In the genomic region with DNA sequence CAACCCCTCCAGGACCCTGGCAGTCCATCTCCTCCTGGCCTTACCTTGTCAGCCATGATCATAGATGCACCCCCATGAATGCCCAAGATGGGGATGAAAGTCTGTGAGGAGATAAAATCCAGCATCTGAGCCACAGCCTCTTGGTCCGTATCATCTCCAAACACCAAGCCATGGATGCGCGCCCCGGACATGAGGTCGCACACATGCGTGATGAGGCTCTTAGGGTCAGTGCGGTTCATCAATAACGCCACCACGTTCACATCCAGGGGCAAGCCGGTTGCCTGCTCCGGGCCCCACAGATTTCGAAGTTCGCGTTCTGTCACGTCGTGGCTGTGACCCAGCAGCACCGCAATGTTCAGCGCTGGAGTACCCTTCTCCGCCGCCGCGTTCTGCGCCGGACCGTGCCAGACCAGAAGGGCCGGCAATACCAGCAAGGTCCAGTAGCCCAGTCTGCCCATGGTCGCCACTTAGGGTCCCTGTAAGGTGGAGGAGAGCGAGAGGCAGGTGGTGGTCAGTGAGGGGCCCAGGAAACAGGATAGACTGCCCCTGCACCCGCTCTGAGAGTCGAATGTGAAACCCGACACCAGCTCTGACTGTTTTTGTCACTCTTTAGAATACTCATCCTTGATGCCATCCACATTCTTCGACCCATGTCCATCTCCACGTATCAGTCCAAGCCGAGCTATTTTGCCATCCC, we compare ENCODE assay signal across 8 mouse cellular contexts. TPM values are rescaled to one million over a fixed set of nuclear protein-coding genes. Genes with fewer than 3 reads are reported as not detected.
DNase-seq lines count a peak whose midpoint lies in the region; ATAC-seq and TF ChIP-seq lines count a peak whose summit lies in the region.

No protein-coding gene starts in this region.

- H3K9ac ChIP-seq in heart, embryonic 12.5 days, result no peak overlapping the region
- H3K9ac ChIP-seq in embryonic facial prominence, embryonic 12.5 days, result no peak overlapping the region
- no peak overlapping the region for H3K9ac ChIP-seq in limb, embryonic 11.5 days (ENCODE audit: low read length)

- DNase-seq in heart, adult 9 months (ENCODE audit: low spot score in 2 of 2), result no peak
- no peak for DNase-seq in limb, embryonic 11.5 days (ENCODE audit: low spot score)
- DNase-seq in gastrocnemius, postnatal 4 days (ENCODE audit: low spot score in 2 of 2), result no peak
- no peak for DNase-seq in ovary, postnatal 14 days (ENCODE audit: low spot score)
- no peak for DNase-seq in urinary bladder, postnatal 10 days (ENCODE audit: low spot score)

- no peak for TF ChIP-seq CTCF in E14TG2a.4 (conservative IDR thresholded peaks at IDR 0.05; ENCODE audit: low read length)

- ATAC-seq in heart, embryonic 12.5 days (ENCODE audit: insufficient number of reproducible peaks, low FRiP score), result no peak
- ATAC-seq in embryonic facial prominence, embryonic 12.5 days (ENCODE audit: insufficient number of reproducible peaks, insufficient read depth, low FRiP score, low TSS enrichment), result no peak
- ATAC-seq in limb, embryonic 11.5 days (ENCODE audit: insufficient number of reproducible peaks, low FRiP score, low TSS enrichment, low read depth), result no peak

- H3K27me3 ChIP-seq in heart, embryonic 12.5 days (replicated peaks), result peaks cover 80% of the 10 kb centered on the region
- peaks cover 79% of the 10 kb centered on the region for H3K27me3 ChIP-seq in E14TG2a.4 (ENCODE audit: insufficient read depth, low read length)
- peaks cover 65% of the 10 kb centered on the region for H3K27me3 ChIP-seq in embryonic facial prominence, embryonic 12.5 days
- H3K27me3 ChIP-seq in limb, embryonic 11.5 days (ENCODE audit: control insufficient read depth, insufficient read depth, low read length), result peaks cover 59% of the 10 kb centered on the region

- H3K4me2 ChIP-seq in heart, embryonic 12.5 days, result peak overlapping the region; percentile 77
- H3K4me2 ChIP-seq in embryonic facial prominence, embryonic 12.5 days (replicated peaks), result peak overlapping the region; percentile 88
- peak overlapping the region; percentile 58; the same call in 1 of the 2 replicates for H3K4me2 ChIP-seq in limb, embryonic 11.5 days (ENCODE audit: low read depth, severe bottlenecking)

- H3K4me3 ChIP-seq in heart, embryonic 12.5 days, result peak overlapping the region; percentile 44
- peak overlapping the region; percentile 79 for H3K4me3 ChIP-seq in E14TG2a.4 (replicated peaks; ENCODE audit: low read length)
- peak overlapping the region; percentile 41; the same call in 1 of the 2 replicates for H3K4me3 ChIP-seq in embryonic facial prominence, embryonic 12.5 days
- H3K4me3 ChIP-seq in limb, embryonic 11.5 days (ENCODE audit: low read depth, low read length), result 0 out of 2 replicates have a peak overlapping the region, but pooled peaks have one; percentile 3

- no peaks in the 10 kb centered on the region for H3K9me3 ChIP-seq in heart, embryonic 12.5 days (replicated peaks)
- no peaks in the 10 kb centered on the region for H3K9me3 ChIP-seq in E14TG2a.4 (ENCODE audit: low read length)
- no peaks in the 10 kb centered on the region for H3K9me3 ChIP-seq in embryonic facial prominence, embryonic 12.5 days
- H3K9me3 ChIP-seq in limb, embryonic 11.5 days (ENCODE audit: control insufficient read depth, low read length), result no peaks in the 10 kb centered on the region

- H3K27ac ChIP-seq in heart, embryonic 12.5 days (ENCODE audit: poor library complexity, severe bottlenecking), result no peak overlapping the region
- no peak overlapping the region for H3K27ac ChIP-seq in embryonic facial prominence, embryonic 12.5 days
- no peak overlapping the region for H3K27ac ChIP-seq in limb, embryonic 11.5 days (replicated peaks; ENCODE audit: low read depth, low read length)

- H3K36me3 ChIP-seq in heart, embryonic 12.5 days, result no peaks in the 10 kb centered on the region
- H3K36me3 ChIP-seq in E14TG2a.4 (ENCODE audit: insufficient read depth, low read length), result no peaks in the 10 kb centered on the region
- no peaks in the 10 kb centered on the region for H3K36me3 ChIP-seq in embryonic facial prominence, embryonic 12.5 days
- no peaks in the 10 kb centered on the region for H3K36me3 ChIP-seq in limb, embryonic 11.5 days (ENCODE audit: control insufficient read depth, insufficient read depth, low read length)

- 12% methylated on average over 34 of the region's 34 CpGs for WGBS in heart, embryonic 12.5 days
- WGBS in embryonic facial prominence, embryonic 12.5 days, result 17% methylated on average over 34 of the region's 34 CpGs
- WGBS in limb, embryonic 11.5 days, result 16% methylated on average over 34 of the region's 34 CpGs

- H3K4me1 ChIP-seq in heart, embryonic 12.5 days (replicated peaks), result peaks cover 33% of the 10 kb centered on the region
- peaks cover 40% of the 10 kb centered on the region for H3K4me1 ChIP-seq in E14TG2a.4 (replicated peaks; ENCODE audit: low read depth, low read length)
- H3K4me1 ChIP-seq in embryonic facial prominence, embryonic 12.5 days, result peaks cover 28% of the 10 kb centered on the region
- peaks cover 15% of the 10 kb centered on the region for H3K4me1 ChIP-seq in limb, embryonic 11.5 days (ENCODE audit: control insufficient read depth, insufficient read depth, low read length)

RNA-seq across cellular contexts. Expression of a gene that starts 3.1 kb away (rescaled TPM):
- 0.71 and 0.98 TPM in 2 replicates for polyA plus RNA-seq in heart, embryonic 12.5 days (2016; fragmentation: Nextera tagmentation; extraction: Ambion mirVana)
- polyA plus RNA-seq in embryonic facial prominence, embryonic 12.5 days (2016; fragmentation: Nextera tagmentation; extraction: Ambion mirVana), result 1.3 and 1.7 TPM in 2 replicates
- 0.16 TPM in 1 of 2 replicates, not detected in the other for polyA plus RNA-seq in limb, embryonic 11.5 days (2014; fragmentation: Nextera tagmentation; extraction: Ambion mirVana)
- under 1 TPM; 0.37 to 0.54 TPM for total RNA-seq in gastrocnemius, postnatal 4 days (2021)

Comparison
In these comparisons a context has a peak if more than half of its experiments do, and no peak if none do; other contexts are left out.
1. H3K4me3 ChIP-seq: peak in every context shown above with its lines; median percentile 79 in E14TG2a.4; 44 in heart, embryonic 12.5 days; 41 in embryonic facial prominence, embryonic 12.5 days; 3 in limb, embryonic 11.5 days.